Mouse (Mus musculus) spleen, adult 2 months (tissue): Measurements from ENCODE around the gene Ndufc2. TPM values are rescaled to one million over a fixed set of nuclear protein-coding genes. Genes with fewer than 3 reads are reported as not detected.
A peak's percentile ranks its signal among the peaks of the same experiment; 100 is the strongest.
"Not testable (repeated sequence)": the region's sequence is repeated elsewhere in the genome, so short reads cannot be mapped to it uniquely, and the experiment has no call there.

Source experiments
- DNase-seq, 2 experiments: peaks; one replicate each; pipeline versions ENCODE4 v3.0.0 to v3.0.0-alpha.2; 2012 to 2021; ENCODE audit warnings: low spot score in 2 of 2, low read depth in 1 of 2
- H3K27ac ChIP-seq: fragments of 200-500 bp; 2 replicates; pipeline ENCODE4 v1.5.1; 2012; ENCODE audit warnings: low read length, inconsistent platforms; ENCODE audit not compliant: insufficient read depth
- H3K27me3 ChIP-seq: fragments of 200-500 bp; 2 replicates; pipeline ENCODE4 v1.6.1; 2012; ENCODE audit warnings: mild to moderate bottlenecking, moderate library complexity, low read length, inconsistent platforms; ENCODE audit not compliant: control insufficient read depth, insufficient read depth
- H3K36me3 ChIP-seq: fragments of 200-500 bp; 2 replicates; pipeline ENCODE4 v1.6.1; 2012; ENCODE audit warnings: mild to moderate bottlenecking, low read length, inconsistent platforms; ENCODE audit not compliant: control insufficient read depth, insufficient read depth
- H3K4me1 ChIP-seq: fragments of 200-500 bp; 2 replicates; pipeline ENCODE4 v1.6.1; 2011; ENCODE audit warnings: inconsistent platforms; ENCODE audit not compliant: control insufficient read depth, insufficient read depth, insufficient read length
- H3K4me3 ChIP-seq: fragments of 200-500 bp; 2 replicates; pipeline ENCODE4 v1.5.1; 2011; ENCODE audit warnings: mild to moderate bottlenecking, inconsistent platforms; ENCODE audit not compliant: insufficient read depth, insufficient read length; ENCODE audit errors: extremely low read depth
- CTCF ChIP-seq: fragments of 200-500 bp; IDR thresholded peaks from 2 replicates; pipeline ENCODE4 v1.5.1; 2011; ENCODE audit warnings: mild to moderate bottlenecking, inconsistent platforms; ENCODE audit not compliant: insufficient read depth, insufficient read length, insufficient replicate concordance; ENCODE audit errors: extremely low read depth
- POLR2A ChIP-seq: fragments of 200-500 bp; IDR thresholded peaks from 2 replicates; pipeline ENCODE4 v1.6.1; 2011; ENCODE audit warnings: low read depth, low read length, inconsistent platforms
- WGBS: fragments of 180-500 bp; shearing (Covaris S2); methylation state at CpG from one replicate; pipeline ENCODE4 v1.1.7; 2018; 5-methylcytosine and 5-hydroxymethylcytosine counted together
- polyA plus RNA-seq: library from polyadenylated mRNA; depleted of rRNA; stranded (reverse); fragments of >200 nt; gene quantifications from 2 replicates; pipeline ENCODE4 v1.2.3, GENCODE M21; 2012

The Ndufc2 gene
- polyA plus RNA-seq, 1 experiment = 67.0 TPM

DNA sequence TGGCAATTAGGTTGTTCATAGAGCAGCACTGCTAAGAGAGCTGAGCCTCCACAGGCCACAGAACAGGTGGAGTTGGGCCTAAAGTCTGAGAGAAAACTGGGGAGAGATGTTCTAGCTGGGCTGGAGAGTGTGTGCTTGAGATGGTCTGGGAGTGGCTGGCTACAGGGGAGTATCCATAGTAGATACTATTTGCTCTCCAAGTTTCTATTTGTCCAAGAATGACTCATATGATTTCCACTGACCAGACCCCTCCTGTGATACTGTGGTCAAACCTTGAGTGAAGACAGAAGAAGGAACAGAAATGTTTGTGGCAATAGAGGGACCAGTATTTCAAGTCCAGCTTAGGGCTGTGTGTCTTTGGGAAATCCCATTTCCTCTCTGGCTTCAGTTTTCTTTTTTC, 39.2 kb downstream of the Ndufc2 start:
- TF ChIP-seq CTCF = no peak
- no peak for TF ChIP-seq POLR2A
- no peak overlapping the region for H3K27ac ChIP-seq
- no peak for DNase-seq
- no peak overlapping the region for H3K4me3 ChIP-seq
- no peaks in the 10 kb centered on the region for H3K4me1 ChIP-seq
- H3K27me3 ChIP-seq = no peaks in the 10 kb centered on the region
- H3K36me3 ChIP-seq = no peaks in the 10 kb centered on the region

DNA sequence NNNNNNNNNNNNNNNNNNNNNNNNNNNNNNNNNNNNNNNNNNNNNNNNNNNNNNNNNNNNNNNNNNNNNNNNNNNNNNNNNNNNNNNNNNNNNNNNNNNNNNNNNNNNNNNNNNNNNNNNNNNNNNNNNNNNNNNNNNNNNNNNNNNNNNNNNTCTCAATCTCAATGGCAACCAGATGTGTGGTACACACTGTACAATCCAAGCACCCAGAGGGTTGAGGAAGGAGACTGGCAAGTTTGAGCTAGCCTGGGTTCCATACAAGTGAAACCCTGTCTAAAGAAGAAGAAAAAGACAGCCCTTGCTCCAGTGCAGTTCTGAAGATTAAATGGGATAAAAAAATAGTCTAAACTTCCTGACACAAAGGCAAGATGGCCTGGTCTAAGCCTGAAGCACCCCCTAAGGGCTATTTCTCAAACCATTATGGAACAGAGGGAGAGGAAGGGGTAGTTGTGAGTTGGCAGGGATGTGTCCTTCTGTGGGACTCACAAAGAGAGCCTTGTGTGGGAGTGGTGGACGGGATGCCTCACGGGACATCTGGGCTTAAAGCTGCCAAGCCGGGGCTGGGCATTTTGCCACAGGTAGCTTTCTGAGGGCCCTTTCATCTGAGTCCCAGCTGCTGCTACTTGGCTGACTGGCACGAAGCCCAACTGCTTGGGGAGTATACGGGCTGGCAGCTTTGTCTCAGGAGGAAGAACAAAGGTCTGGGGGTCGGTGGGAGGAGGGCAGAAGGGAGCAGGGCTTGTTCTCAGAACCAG, 46.5 kb downstream of the Ndufc2 start:
- Histone ChIP-seq H3K4me3 (no peak overlapping the region), H3K27me3 (no peaks in the 10 kb centered on the region), H3K36me3 (no peaks in the 10 kb centered on the region), H3K4me1 (peaks cover 9% of the 10 kb centered on the region; the same call in 1 of the 2 replicates), H3K27ac (no peak overlapping the region)
- WGBS = 17% methylated on average over 6 of the region's 6 CpGs
- TF ChIP-seq CTCF (no peak), POLR2A (no peak)
- no peak for DNase-seq

DNA sequence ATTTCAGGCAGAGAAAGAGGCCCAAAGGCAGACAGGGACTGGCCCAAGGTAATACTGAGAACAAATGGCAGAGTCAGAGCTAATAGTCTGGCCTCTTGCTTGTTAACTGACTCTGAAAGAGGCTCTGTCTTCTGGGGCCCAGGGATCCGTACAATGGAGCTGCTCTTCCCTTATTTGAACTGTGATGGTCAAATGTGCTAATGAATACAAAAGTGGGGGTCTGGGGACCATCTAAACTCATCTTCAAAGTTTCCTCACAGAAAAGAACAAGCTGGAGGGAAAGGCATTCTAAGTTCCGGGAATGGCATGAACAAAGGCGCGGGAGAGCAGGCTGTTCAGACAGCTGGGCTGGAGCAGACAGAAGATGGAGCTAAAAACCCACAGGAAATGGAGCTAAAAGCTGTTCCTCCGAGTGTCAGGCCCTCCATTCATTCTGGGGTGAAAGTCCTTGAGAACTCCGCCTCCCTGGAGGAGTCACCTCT, 47.3 kb downstream of the Ndufc2 start:
- Histone ChIP-seq H3K27me3 (no peaks in the 10 kb centered on the region), H3K36me3 (no peaks in the 10 kb centered on the region), H3K27ac (no peak overlapping the region), H3K4me1 (peaks cover 11% of the 10 kb centered on the region; the same call in 1 of the 2 replicates), H3K4me3 (no peak overlapping the region)
- TF ChIP-seq POLR2A = no peak
- TF ChIP-seq CTCF = no peak
- WGBS = 66% methylated on average over 6 of the region's 6 CpGs
- no peak for DNase-seq

DNA sequence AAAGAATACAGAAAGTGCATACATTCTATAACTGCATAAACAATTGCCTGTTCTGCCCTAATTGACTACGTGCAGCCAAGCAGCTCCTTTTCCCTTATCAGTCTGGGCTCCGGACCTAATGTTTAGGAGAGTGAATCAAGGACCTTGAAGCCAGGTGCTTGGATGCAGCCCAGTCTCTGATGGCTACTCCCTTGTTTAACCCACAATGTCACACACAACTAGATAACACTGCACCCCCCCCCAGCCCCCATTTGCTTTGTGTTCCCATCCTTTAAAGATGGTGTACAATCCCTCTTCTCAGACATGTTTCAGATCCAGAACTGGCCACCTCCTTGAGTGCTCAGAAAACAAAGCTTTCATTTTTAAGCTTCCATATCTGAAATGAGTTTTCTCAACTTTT, 51.2 kb downstream of the Ndufc2 start, which contains the start of gene Kctd14:
Gene Kctd14 (plus strand): TSS at position 301 of the 400 bp plus-strand sequence.
- 92% methylated on average over 2 of the region's 2 CpGs for WGBS
- peaks cover 12% of the 10 kb centered on the region; the same call in 1 of the 2 replicates for H3K4me1 ChIP-seq
- not testable (repeated sequence) for H3K36me3 ChIP-seq, H3K27me3 ChIP-seq, DNase-seq, H3K4me3 ChIP-seq, H3K27ac ChIP-seq

DNA sequence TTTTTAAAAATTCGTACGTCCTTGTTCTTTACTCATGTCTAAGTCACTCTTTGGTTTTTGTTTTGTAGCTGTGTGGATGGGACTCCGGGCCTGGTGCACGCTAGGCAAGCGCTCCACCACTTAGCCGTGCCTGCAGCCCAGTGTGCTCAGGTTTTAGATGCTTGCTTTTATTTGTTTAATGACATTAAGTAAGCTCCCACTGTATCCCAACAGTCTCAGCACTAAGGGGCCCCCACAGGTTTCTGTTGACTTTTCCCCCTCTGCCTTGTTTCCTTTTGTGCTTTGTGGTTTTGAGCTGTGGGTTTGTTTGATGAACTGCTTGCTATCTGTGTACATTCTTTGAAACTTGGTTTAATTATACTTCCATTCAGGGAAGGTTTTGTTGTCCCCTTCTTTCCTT, 52.4 kb downstream of the Ndufc2 start:
- Histone ChIP-seq H3K27ac (no peak overlapping the region), H3K4me1 (peaks cover 9% of the 10 kb centered on the region; the same call in 1 of the 2 replicates), H3K36me3 (no peaks in the 10 kb centered on the region), H3K4me3 (no peak overlapping the region), H3K27me3 (no peaks in the 10 kb centered on the region)
- no peak for DNase-seq
- TF ChIP-seq CTCF = no peak
- TF ChIP-seq POLR2A = no peak
- WGBS = 35% methylated on average over 6 of the region's 6 CpGs

DNA sequence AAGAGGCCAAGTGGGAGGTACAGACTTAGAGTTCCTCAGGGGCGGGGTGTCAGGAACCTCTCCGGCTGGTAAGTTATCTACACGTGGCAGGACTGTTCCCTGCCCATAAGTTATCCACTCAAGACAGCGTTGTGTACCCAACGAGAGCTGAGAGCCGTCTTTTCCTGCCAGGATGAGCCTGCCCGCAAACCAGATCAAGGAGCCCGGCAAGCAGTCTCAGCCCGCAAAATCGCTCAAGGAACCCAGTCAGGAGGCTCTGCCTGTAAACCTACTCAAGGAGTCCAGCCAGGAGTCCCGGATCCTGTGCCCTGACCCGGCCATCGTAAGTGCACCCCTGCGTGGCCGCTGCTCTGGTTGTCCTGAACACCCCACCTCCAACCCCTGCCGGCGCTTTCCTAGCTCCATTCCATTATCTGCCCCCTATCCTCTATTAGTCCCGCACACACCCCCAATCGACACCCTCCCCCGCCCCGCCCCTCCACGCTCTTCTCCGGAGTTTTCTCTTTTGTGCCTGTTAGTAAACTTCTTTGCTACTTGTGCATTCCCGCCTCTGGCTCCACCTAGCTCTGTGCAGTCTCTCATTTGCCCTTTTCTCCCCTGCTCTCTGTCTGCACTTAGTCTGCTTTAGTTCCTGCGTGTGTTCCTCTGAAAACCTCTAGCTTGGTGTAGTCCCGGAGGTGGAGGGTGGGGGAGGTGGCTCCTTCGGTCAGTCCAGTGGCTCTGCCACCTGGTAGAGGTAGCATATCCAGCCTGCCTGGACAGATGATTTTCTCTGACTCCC, 53.5 kb downstream of the Ndufc2 start:
- no peak for DNase-seq
- under 1% methylated on average over 27 of the region's 27 CpGs for WGBS
- Histone ChIP-seq H3K27me3 (no peaks in the 10 kb centered on the region), H3K27ac (peak overlapping the region; percentile 62), H3K4me1 (peaks cover 9% of the 10 kb centered on the region; the same call in 1 of the 2 replicates), H3K36me3 (peaks cover 2% of the 10 kb centered on the region; the same call in 1 of the 2 replicates), H3K4me3 (peak overlapping the region; percentile 60)
- TF ChIP-seq POLR2A = no peak
- TF ChIP-seq CTCF = no peak
